Mouse (Mus musculus) MEL (cell line): Measurements from ENCODE around the gene Ostc. TPM values are rescaled to one million over a fixed set of nuclear protein-coding genes. Genes with fewer than 3 reads are reported as not detected.

ENCODE experiments used
- DNase-seq: peaks from one replicate; pipeline ENCODE4 v3.0.0; 2011; ENCODE audit warnings: low read depth, low spot score
- H3K27ac ChIP-seq: 2 replicates; pipeline ENCODE4 v1.5.1; 2012; ENCODE audit warnings: low read depth, mild to moderate bottlenecking, control low read depth, low read length, moderate library complexity; ENCODE audit not compliant: control insufficient read depth
- H3K27me3 ChIP-seq, 2 experiments: fragments of 150-350 bp in 1 of 2; sonication (generic) in 1 of 2; 2 replicates each; pipeline ENCODE4 v1.6.1; 2012; ENCODE audit warnings: low read length in 2 of 2, mild to moderate bottlenecking in 2 of 2, improper control_type of control experiment in 1 of 2, moderate library complexity in 1 of 2; ENCODE audit not compliant: insufficient read depth in 2 of 2, control insufficient read depth in 1 of 2
- H3K36me3 ChIP-seq, 2 experiments: 2 replicates each; pipeline ENCODE4 v1.6.1; 2012 to 2014; ENCODE audit warnings: low read length in 2 of 2, improper control_type of control experiment in 1 of 2, inconsistent platforms in 1 of 2, mild to moderate bottlenecking in 1 of 2; ENCODE audit not compliant: insufficient read depth in 2 of 2, control insufficient read depth in 1 of 2
- H3K4me1 ChIP-seq, 2 experiments: fragments of 150-350 bp in 1 of 2; sonication (generic) in 1 of 2; 2 replicates each; pipeline ENCODE4 v1.6.1; 2012; ENCODE audit warnings: low read length in 2 of 2, improper control_type of control experiment in 1 of 2, mild to moderate bottlenecking in 1 of 2; ENCODE audit not compliant: insufficient read depth in 2 of 2, control insufficient read depth in 1 of 2
- H3K4me3 ChIP-seq, 2 experiments: fragments of 150-350 bp in 1 of 2; sonication (generic) in 1 of 2; 2 replicates each; pipeline ENCODE4 v1.5.1; 2012; ENCODE audit warnings: low read depth in 2 of 2, low read length in 2 of 2, mild to moderate bottlenecking in 2 of 2, moderate library complexity in 2 of 2, control low read depth in 1 of 2, improper control_type of control experiment in 1 of 2; ENCODE audit not compliant: control insufficient read depth in 1 of 2, insufficient read depth in 1 of 2
- H3K79me2 ChIP-seq: 2 replicates; pipeline ENCODE4 v1.6.1; 2012; ENCODE audit warnings: mild to moderate bottlenecking, low read length, moderate library complexity; ENCODE audit not compliant: control insufficient read depth, poor library complexity, insufficient read depth
- H3K9ac ChIP-seq: 2 replicates; pipeline ENCODE4 v1.6.1; 2012; ENCODE audit warnings: low read depth, mild to moderate bottlenecking, control low read depth, low read length, moderate library complexity; ENCODE audit not compliant: control insufficient read depth, poor library complexity, severe bottlenecking
- H3K9me3 ChIP-seq: fragments of 150-350 bp; sonication (generic); replicated peaks from 2 replicates; pipeline ENCODE4 v1.6.1; 2012; ENCODE audit warnings: mild to moderate bottlenecking, low read length, improper control_type of control experiment, moderate library complexity; ENCODE audit not compliant: insufficient read depth
- ELF1 ChIP-seq: IDR thresholded peaks from 2 replicates; pipeline ENCODE4 v1.6.1; 2014; ENCODE audit warnings: low read depth, mild to moderate bottlenecking, inconsistent platforms, low read length, improper control_type of control experiment, moderate library complexity
- ETS1 ChIP-seq: IDR thresholded peaks from 2 replicates; pipeline ENCODE4 v1.6.1; 2012; ENCODE audit warnings: low read depth, mild to moderate bottlenecking, inconsistent platforms, low read length, improper control_type of control experiment, moderate library complexity
- HCFC1 ChIP-seq: IDR thresholded peaks from 2 replicates; pipeline ENCODE4 v1.6.1; 2012; ENCODE audit warnings: low read depth, mild to moderate bottlenecking, inconsistent platforms, low read length, improper control_type of control experiment, moderate library complexity
- MAFK ChIP-seq: IDR thresholded peaks from 2 replicates; pipeline ENCODE4 v1.6.1; 2011; ENCODE audit warnings: low read depth, mild to moderate bottlenecking, low read length, improper control_type of control experiment, borderline replicate concordance
- MXI1 ChIP-seq: IDR thresholded peaks from 2 replicates; pipeline ENCODE4 v1.6.1; 2011; ENCODE audit warnings: mild to moderate bottlenecking, low read depth, low read length, improper control_type of control experiment
- POLR2AphosphoS2 ChIP-seq: IDR thresholded peaks from 2 replicates; pipeline ENCODE4 v1.6.1; 2011; ENCODE audit warnings: low read length, improper control_type of control experiment
- POLR2AphosphoS5 ChIP-seq: IDR thresholded peaks from 2 replicates; pipeline ENCODE4 v1.6.1; 2012; ENCODE audit warnings: low read depth, borderline replicate concordance, mild to moderate bottlenecking, inconsistent platforms, low read length, moderate library complexity, mixed read lengths
- RAD21 ChIP-seq: IDR thresholded peaks from 2 replicates; pipeline ENCODE4 v1.6.1; 2011; ENCODE audit warnings: mild to moderate bottlenecking, low read depth, low read length, improper control_type of control experiment
- SIN3A ChIP-seq: IDR thresholded peaks from 2 replicates; pipeline ENCODE4 v1.6.1; 2012; ENCODE audit warnings: low read length, improper control_type of control experiment, inconsistent platforms
- TCF12 ChIP-seq: IDR thresholded peaks from 2 replicates; pipeline ENCODE4 v1.6.1; 2014; ENCODE audit warnings: low read depth, mild to moderate bottlenecking, inconsistent platforms, low read length, improper control_type of control experiment, moderate library complexity
- USF2 ChIP-seq, 2 experiments: IDR thresholded peaks; 2 replicates each; pipeline ENCODE4 v1.6.1; 2011 to 2012; ENCODE audit warnings: improper control_type of control experiment in 2 of 2, low read length in 2 of 2, borderline replicate concordance in 1 of 2, inconsistent platforms in 1 of 2, low read depth in 1 of 2, mild to moderate bottlenecking in 1 of 2; ENCODE audit not compliant: insufficient read depth in 1 of 2
- ZMIZ1 ChIP-seq: IDR thresholded peaks from 2 replicates; pipeline ENCODE4 v1.6.1; 2012; ENCODE audit warnings: low read depth, mild to moderate bottlenecking, inconsistent platforms, low read length, improper control_type of control experiment, moderate library complexity
- polyA plus RNA-seq, 2 experiments: library from polyadenylated mRNA; stranded (reverse) in 1 of 2; unstranded in 1 of 2; fragments of >175 nt in 1 of 2; fragments of >200 nt in 1 of 2; gene quantifications; 2 replicates each; pipeline versions ENCODE4 v1.2.1 to v1.2.4; 2012; ENCODE audit warnings: low replicate concordance in 2 of 2, low read depth in 1 of 2; ENCODE audit not compliant: insufficient read length in 2 of 2, insufficient read depth in 1 of 2, missing spikeins in 1 of 2
- total RNA-seq: library from RNA; depleted of rRNA; stranded (reverse); fragments of 300-350 nt; gene quantifications from 2 replicates; pipeline ENCODE4 v1.2.3, GENCODE M21; 2012

Gene Ostc
- total and polyA plus RNA-seq, 3 experiments: 185 to 199 TPM; not detected in 1

DNA sequence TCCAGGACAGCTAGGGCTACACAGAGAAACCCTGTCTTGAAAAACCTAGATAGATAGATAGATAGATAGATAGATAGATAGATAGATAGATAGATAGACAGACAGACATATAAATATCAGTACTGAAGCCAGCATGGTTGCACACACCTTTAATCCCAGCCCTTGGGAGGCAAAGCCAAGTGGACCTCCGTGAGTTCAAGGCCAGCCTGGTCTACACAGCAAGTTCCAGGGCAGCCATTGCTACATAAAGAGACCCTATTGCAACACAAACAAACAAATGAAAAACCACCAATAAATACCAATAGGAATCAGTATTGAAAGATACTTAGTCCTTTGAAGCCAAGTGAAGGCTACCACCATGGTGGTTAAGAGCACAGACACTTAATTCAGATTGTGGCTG, 22.2 kb downstream of the Ostc start:
- H3K9ac ChIP-seq: no peak overlapping the region
- peaks cover 0 to 8% of the 10 kb centered on the region in 2 experiments; a peak in 2 of 4 replicates for H3K36me3 ChIP-seq
- H3K4me3 ChIP-seq: no peak overlapping the region

DNA sequence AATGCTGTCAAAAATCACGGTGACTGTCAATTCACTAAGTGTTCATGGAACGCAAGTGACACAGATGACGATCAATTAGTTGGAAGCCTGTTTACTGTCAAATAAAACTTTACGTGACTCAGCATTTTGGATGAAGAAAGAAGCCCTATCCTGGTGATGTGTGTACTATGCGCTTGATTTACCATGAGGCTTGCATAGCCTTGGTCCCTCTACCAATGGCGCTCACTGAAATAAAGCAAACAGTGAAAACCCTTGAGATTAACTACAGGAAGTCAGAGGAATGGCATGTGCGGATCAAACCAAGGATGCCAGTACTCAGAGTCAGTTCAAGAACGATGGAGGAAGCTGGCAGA, 24.3 kb downstream of the Ostc start:
- H3K4me3 ChIP-seq: no peak overlapping the region
- H3K9me3 ChIP-seq: no peaks in the 10 kb centered on the region
- DNase-seq: no peak
- no peak overlapping the region for H3K9ac ChIP-seq
- peaks cover 0 to 2% of the 10 kb centered on the region in 2 experiments; a peak in 2 of 4 replicates for H3K36me3 ChIP-seq
- no peaks in the 10 kb centered on the region for H3K27me3 ChIP-seq
- no peaks in the 10 kb centered on the region for H3K79me2 ChIP-seq
- TF ChIP-seq RAD21 (no peak), MAFK (no peak), POLR2AphosphoS5 (no peak), ELF1 (no peak), SIN3A (no peak), HCFC1 (no peak)
- TF ChIP-seq, all 39 proteins: peak for 0
- H3K4me1 ChIP-seq: peaks cover 0 to under 1% of the 10 kb centered on the region in 2 experiments; a peak in 1 of 4 replicates
- no peak overlapping the region for H3K27ac ChIP-seq

More for the DNA sequence above, 22.2 kb downstream of the Ostc start:
- Histone ChIP-seq H3K27me3 (no peaks in the 10 kb centered on the region), H3K9me3 (no peaks in the 10 kb centered on the region), H3K27ac (no peak overlapping the region)
- TF ChIP-seq ETS1 (no peak), ZMIZ1 (no peak), POLR2AphosphoS5 (no peak), POLR2AphosphoS2 (no peak), USF2 (IDR thresholded peaks at IDR 0.05; ENCODE audit: borderline replicate concordance in 1 of 2, insufficient read depth in 1 of 2, low read depth in 1 of 2, low read length in 2 of 2) (no peak), MXI1 (no peak)
- TF ChIP-seq, all 39 proteins: peak for 0
- Histone ChIP-seq H3K79me2 (peaks cover 3% of the 10 kb centered on the region; the same call in 1 of the 2 replicates), H3K4me1 (peaks cover 6 to 11% of the 10 kb centered on the region in 2 experiments)
- DNase-seq: no peak

DNA sequence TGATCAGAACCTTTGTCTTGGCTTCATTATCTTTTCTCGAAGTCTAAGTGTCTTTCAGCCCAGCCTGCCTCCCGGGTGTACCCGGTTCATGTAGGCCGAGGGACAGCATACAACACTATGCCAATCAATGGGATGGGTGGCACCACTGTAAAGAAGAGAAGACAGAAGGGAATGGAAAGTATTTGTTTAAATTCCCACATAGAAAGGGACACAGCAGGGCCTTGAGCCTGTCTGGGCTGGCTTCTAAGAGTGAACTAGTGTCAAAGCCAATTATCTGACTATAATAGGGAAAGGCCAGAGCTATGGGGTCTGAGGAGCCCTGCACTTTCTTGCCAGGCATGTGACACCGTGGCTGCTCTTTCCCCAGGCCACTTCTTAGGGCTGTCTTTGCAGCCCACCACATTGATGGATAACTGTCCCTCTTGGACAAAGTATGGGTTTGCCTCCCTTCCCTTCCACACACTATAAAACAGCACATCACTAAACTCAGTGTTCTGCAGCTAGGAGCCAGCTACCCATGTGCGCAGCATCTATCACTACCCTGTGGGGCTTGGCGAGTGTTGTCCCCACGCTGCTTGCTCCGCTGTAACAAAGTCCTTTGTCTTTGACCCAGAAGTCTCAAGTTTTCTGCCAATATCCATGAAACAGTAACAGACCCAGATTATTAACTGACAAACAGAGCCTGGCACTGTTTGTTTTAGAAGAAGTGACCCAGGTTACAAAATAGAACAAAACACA, 24.8 kb downstream of the Ostc start:
- H3K27me3 ChIP-seq: no peaks in the 10 kb centered on the region
- no peaks in the 10 kb centered on the region for H3K4me1 ChIP-seq
- DNase-seq: no peak
- no peak overlapping the region for H3K4me3 ChIP-seq
- TF ChIP-seq TCF12 (no peak), ELF1 (no peak), ETS1 (no peak)
- no peak overlapping the region for H3K27ac ChIP-seq
- H3K36me3 ChIP-seq: no peaks in the 10 kb centered on the region
- H3K79me2 ChIP-seq: no peaks in the 10 kb centered on the region
- H3K9me3 ChIP-seq: no peaks in the 10 kb centered on the region
- H3K9ac ChIP-seq: no peak overlapping the region
